ENCODE assay signal across 23 mouse cellular contexts in genomic region chr16:95864106-95864505, GRCm38 (mm10).
A peak's percentile ranks its signal among the peaks of the same experiment; 100 is the strongest.
DNase-seq lines count a peak whose midpoint lies in the region; ATAC-seq and TF ChIP-seq lines count a peak whose summit lies in the region.
"Had no signal": no experiment of that assay in that cellular context is flagged by ENCODE, and none has a peak within 500 bp of the region (broad histone marks: within the 10 kb centered on the region; RNA-seq: fewer than 3 reads in every experiment).

No protein-coding gene starts in this region.

- intact Hi-C loops in gastrocnemius, adult 2 months (cut with DNase I), result no loop called here

- WGBS in heart, embryonic 16.5 days, result 66% methylated on average over 13 of the region's 13 CpGs
- WGBS in heart, embryonic 11.5 days (ENCODE audit: insufficient replicate concordance), result 71% methylated on average over 13 of the region's 13 CpGs
- 48% methylated on average over 13 of the region's 13 CpGs for WGBS in limb, embryonic 15.5 days

- no peak for TF ChIP-seq CTCF in gastrocnemius, adult 2 months (IDR thresholded peaks at IDR 0.05)

- H3K4me1 ChIP-seq in heart, embryonic 16.5 days (ENCODE audit: control insufficient read depth, insufficient read depth, low read length), result peaks cover 33% of the 10 kb centered on the region
- H3K4me1 ChIP-seq in heart, embryonic 11.5 days (ENCODE audit: control insufficient read depth, insufficient read depth, low read length), result peaks cover 9% of the 10 kb centered on the region; the same call in 1 of the 2 replicates
- peaks cover 19% of the 10 kb centered on the region for H3K4me1 ChIP-seq in limb, embryonic 15.5 days
- H3K4me1 ChIP-seq: embryonic facial prominence, embryonic 15.5 days; midbrain, embryonic 15.5 days had no signal

- peak overlapping the region; percentile 70 for H3K27ac ChIP-seq in gastrocnemius, adult 2 months
- peak overlapping the region; percentile 89 for H3K27ac ChIP-seq in heart, embryonic 16.5 days (ENCODE audit: low read length)
- no peak overlapping the region for H3K27ac ChIP-seq in heart, embryonic 11.5 days (ENCODE audit: low read depth, low read length)
- H3K27ac ChIP-seq in limb, embryonic 15.5 days, result no peak overlapping the region
- H3K27ac ChIP-seq: embryonic facial prominence, embryonic 15.5 days; kidney, postnatal 0 days; midbrain, embryonic 15.5 days had no signal

- no peaks in the 10 kb centered on the region for H3K9me3 ChIP-seq in heart, embryonic 16.5 days (replicated peaks; ENCODE audit: control insufficient read depth, low read length)
- no peaks in the 10 kb centered on the region for H3K9me3 ChIP-seq in heart, embryonic 11.5 days (replicated peaks; ENCODE audit: control insufficient read depth, low read length)
- H3K9me3 ChIP-seq in limb, embryonic 15.5 days, result no peaks in the 10 kb centered on the region
- H3K9me3 ChIP-seq: embryonic facial prominence, embryonic 15.5 days; midbrain, embryonic 15.5 days had no signal

- H3K27me3 ChIP-seq in heart, embryonic 16.5 days (ENCODE audit: control insufficient read depth, insufficient read depth, low read length), result no peaks in the 10 kb centered on the region
- H3K27me3 ChIP-seq in heart, embryonic 11.5 days (ENCODE audit: control insufficient read depth, insufficient read depth, low read length), result no peaks in the 10 kb centered on the region
- no peaks in the 10 kb centered on the region for H3K27me3 ChIP-seq in limb, embryonic 15.5 days
- H3K27me3 ChIP-seq: embryonic facial prominence, embryonic 15.5 days; midbrain, embryonic 15.5 days; Patski had no signal

- no peak overlapping the region for H3K4me3 ChIP-seq in gastrocnemius, adult 2 months
- no peak overlapping the region for H3K4me3 ChIP-seq in heart, embryonic 16.5 days (ENCODE audit: low read length)
- no peak overlapping the region for H3K4me3 ChIP-seq in heart, embryonic 11.5 days (ENCODE audit: low read depth, low read length)
- H3K4me3 ChIP-seq in limb, embryonic 15.5 days, result no peak overlapping the region
- H3K4me3 ChIP-seq: embryonic facial prominence, embryonic 15.5 days; midbrain, embryonic 15.5 days; myocyte had no signal

- no peak overlapping the region for H3K4me2 ChIP-seq in heart, embryonic 16.5 days (ENCODE audit: low read depth, low read length)
- no peak overlapping the region for H3K4me2 ChIP-seq in heart, embryonic 11.5 days
- H3K4me2 ChIP-seq in limb, embryonic 15.5 days, result no peak overlapping the region
- H3K4me2 ChIP-seq: embryonic facial prominence, embryonic 15.5 days; midbrain, embryonic 15.5 days had no signal

- ATAC-seq in heart, embryonic 16.5 days (replicated peaks; ENCODE audit: extremely low read depth, insufficient read depth, low FRiP score), result no peak
- no peak for ATAC-seq in heart, embryonic 11.5 days (replicated peaks; ENCODE audit: insufficient number of reproducible peaks, low FRiP score, low TSS enrichment)
- ATAC-seq in limb, embryonic 15.5 days (ENCODE audit: insufficient number of reproducible peaks, low FRiP score, low TSS enrichment, low read depth), result no peak
- ATAC-seq: activated CD4-positive, CD25-positive, alpha-beta regulatory T cell, adult 4 months; CD4-positive, CD25-positive, alpha-beta regulatory T cell, adult 4 months; forebrain, embryonic 16.5 days; hindbrain, embryonic 16.5 days; intestine, embryonic 16.5 days; midbrain, embryonic 15.5 days; Patski had no signal

- no peak for DNase-seq in gastrocnemius, adult 2 months
- no peak for DNase-seq in gastrocnemius, postnatal 4 days (ENCODE audit: low spot score in 2 of 2)
- peak; percentile 5 to 54 for DNase-seq in spleen, postnatal 4 days (ENCODE audit: low spot score in 2 of 2)
- DNase-seq in spleen, adult 18-20 months, result no peak
- DNase-seq: adrenal gland, postnatal 10 days; cerebellum, adult 11 months; cerebellum, postnatal 10 days; heart, postnatal 36 days; liver; lung, postnatal 14 days had no signal

- peak overlapping the region; percentile 38; the same call in 1 of the 2 replicates for H3K9ac ChIP-seq in heart, embryonic 16.5 days (ENCODE audit: low read length)
- H3K9ac ChIP-seq in heart, embryonic 11.5 days (ENCODE audit: low read depth, low read length), result no peak overlapping the region
- peak overlapping the region; percentile 7; the same call in 1 of the 2 replicates for H3K9ac ChIP-seq in limb, embryonic 15.5 days
- H3K9ac ChIP-seq: embryonic facial prominence, embryonic 15.5 days; midbrain, embryonic 15.5 days had no signal

- no peaks in the 10 kb centered on the region for H3K36me3 ChIP-seq in heart, embryonic 16.5 days (ENCODE audit: control insufficient read depth, insufficient read depth)
- H3K36me3 ChIP-seq in heart, embryonic 11.5 days (ENCODE audit: control insufficient read depth, insufficient read depth, low read length), result no peaks in the 10 kb centered on the region
- no peaks in the 10 kb centered on the region for H3K36me3 ChIP-seq in limb, embryonic 15.5 days
- H3K36me3 ChIP-seq: embryonic facial prominence, embryonic 15.5 days; midbrain, embryonic 15.5 days had no signal

Comparison
In these comparisons a context has a peak if more than half of its experiments do, and no peak if none do; other contexts are left out.
1. DNase-seq: peak in spleen, postnatal 4 days (2 of 2); none in gastrocnemius, adult 2 months (single experiment), gastrocnemius, postnatal 4 days (0 of 2) and spleen, adult 18-20 months (0 of 2).
2. H3K27ac ChIP-seq: peak in gastrocnemius, adult 2 months (single experiment) and heart, embryonic 16.5 days (single experiment); none in heart, embryonic 11.5 days (single experiment) and limb, embryonic 15.5 days (single experiment).